Mouse (Mus musculus) olfactory bulb, adult 2 months (tissue): ENCODE measurements around the gene Cd200r3.

Source experiments
- CTCF ChIP-seq: fragments of 200-500 bp; IDR thresholded peaks from 2 replicates; pipeline ENCODE4 v1.5.1; 2012; ENCODE audit warnings: low read depth, mild to moderate bottlenecking, low read length, moderate library complexity; ENCODE audit not compliant: insufficient read depth
- POLR2A ChIP-seq: fragments of 200-500 bp; IDR thresholded peaks from 2 replicates; pipeline ENCODE4 v1.6.1; 2012; ENCODE audit warnings: mild to moderate bottlenecking, low read depth, low read length, moderate library complexity; ENCODE audit not compliant: insufficient read depth

DNA sequence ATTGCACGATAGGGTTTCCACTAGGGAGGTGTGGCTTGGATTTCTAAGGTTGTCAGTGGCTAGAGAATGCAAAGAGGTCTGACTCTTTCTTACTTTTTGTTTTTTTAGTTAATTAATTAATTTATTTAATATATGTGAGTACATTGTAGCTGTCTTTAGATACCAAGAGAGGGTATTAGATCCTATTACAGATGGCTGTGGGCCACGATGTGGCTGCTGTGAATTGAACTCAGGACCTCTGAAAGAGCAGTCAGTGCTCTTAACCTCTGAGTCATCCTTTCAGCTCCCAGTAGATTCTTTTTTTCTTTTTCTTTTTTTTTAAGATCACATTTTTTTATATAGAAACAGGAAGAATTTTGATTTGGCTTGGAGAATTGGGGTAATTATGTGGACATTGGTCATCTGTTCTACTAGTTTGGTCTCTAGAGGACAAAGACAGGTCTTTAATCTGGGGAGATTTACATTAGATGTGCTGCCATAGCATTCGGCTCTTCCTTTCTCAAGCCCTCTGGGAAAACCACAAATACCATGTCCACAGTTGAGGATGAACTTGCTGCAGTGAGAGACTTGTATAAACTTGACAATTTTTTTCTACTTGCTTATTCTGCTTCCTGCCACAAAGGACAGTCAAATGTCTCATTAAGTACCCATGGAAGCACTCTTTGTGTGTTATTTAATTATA, 40.0 kb downstream of the Cd200r3 start:
- TF ChIP-seq CTCF, result no peak
- TF ChIP-seq POLR2A, result no peak
